Mouse (Mus musculus): Measurements from ENCODE around the gene Pard6a.

GRCm38 (mm10) chr8:105700966-105701824 is at the start of gene Pard6a, which contains the start of gene Acd:
- no peak for TF ChIP-seq CTCF (IDR thresholded peaks at IDR 0.05; ENCODE audit: control insufficient read depth, insufficient read depth, insufficient replicate concordance, low read depth, low read length)
- peak; percentile 76 for TF ChIP-seq POLR2A (IDR thresholded peaks at IDR 0.05; ENCODE audit: control insufficient read depth, low read depth, low read length)
